Mouse (Mus musculus) midbrain, postnatal 0 days (tissue): ENCODE measurements around the gene Otulin. TPM values are rescaled to one million over a fixed set of nuclear protein-coding genes. Genes with fewer than 3 reads are reported as not detected.

Source experiments
- ATAC-seq: fragments of 200-750 bp; cut with Nextera tagmentation; 2 replicates; pipeline ENCODE4 v1.8.0; 2017; ENCODE audit warnings: moderate number of reproducible peaks, mild to moderate bottlenecking, moderate TSS enrichment, moderate library complexity; ENCODE audit not compliant: low FRiP score
- DNase-seq: peaks from one replicate; pipeline ENCODE4 v3.0.0-alpha.2; 2015; ENCODE audit warnings: low spot score
- H3K27ac ChIP-seq: fragments of 300-500 bp; sonication (generic); 2 replicates; pipeline ENCODE4 v1.5.1; 2014; ENCODE audit warnings: low read depth, mild to moderate bottlenecking, low read length, mixed read lengths
- H3K27me3 ChIP-seq: fragments of 300-500 bp; sonication (generic); 2 replicates; pipeline ENCODE4 v1.6.1; 2014; ENCODE audit warnings: low read length, control low read depth, mixed read lengths; ENCODE audit not compliant: insufficient read depth
- H3K36me3 ChIP-seq: fragments of 300-500 bp; sonication (generic); 2 replicates; pipeline ENCODE4 v1.6.1; 2014; ENCODE audit warnings: low read length, control low read depth, mixed read lengths; ENCODE audit not compliant: insufficient read depth
- H3K4me1 ChIP-seq: fragments of 300-500 bp; sonication (generic); 2 replicates; pipeline ENCODE4 v1.6.1; 2014; ENCODE audit warnings: mild to moderate bottlenecking, control low read depth, antibody characterized with exemption, low read length, mixed read lengths; ENCODE audit not compliant: insufficient read depth
- H3K4me2 ChIP-seq: fragments of 300-500 bp; sonication (generic); 2 replicates; pipeline ENCODE4 v1.6.1; 2014; ENCODE audit warnings: low read depth, mild to moderate bottlenecking, low read length, mixed read lengths; ENCODE audit not compliant: poor library complexity, severe bottlenecking
- H3K4me3 ChIP-seq: fragments of 300-500 bp; sonication (generic); 2 replicates; pipeline ENCODE4 v1.5.1; 2014; ENCODE audit warnings: low read depth, mild to moderate bottlenecking, low read length, moderate library complexity
- H3K9ac ChIP-seq: fragments of 300-500 bp; sonication (generic); replicated peaks from 2 replicates; pipeline ENCODE4 v1.6.1; 2014; ENCODE audit warnings: mild to moderate bottlenecking, low read length, moderate library complexity, mixed read lengths; ENCODE audit not compliant: poor library complexity, severe bottlenecking
- H3K9me3 ChIP-seq: fragments of 300-500 bp; sonication (generic); 2 replicates; pipeline ENCODE4 v1.6.1; 2016; ENCODE audit warnings: low read length, control low read depth
- CTCF ChIP-seq: IDR thresholded peaks from 2 replicates; pipeline ENCODE4 v1.5.1; 2016; ENCODE audit warnings: antibody characterized with exemption, mild to moderate bottlenecking
- WGBS: fragments of 180-500 bp; shearing (Covaris S2); extraction: QIAGEN DNeasy Blood & Tissue Kit; methylation state at CpG from one replicate; pipeline ENCODE4 v1.1.7; 2014; 5-methylcytosine and 5-hydroxymethylcytosine counted together
- polyA plus RNA-seq: library from polyadenylated mRNA; unstranded; fragments of >200 nt; fragmentation: Nextera tagmentation; extraction: Ambion mirVana; gene quantifications from 2 replicates; pipeline ENCODE4 v1.2.1, GENCODE M21; 2015
- total RNA-seq: library from RNA; depleted of rRNA; stranded (reverse); fragments of >200 nt; gene quantifications from 2 replicates; pipeline ENCODE4 v1.2.3, GENCODE M21; 2014

Otulin gene
- total and polyA plus RNA-seq, 2 experiments from 2014 or later: 17.8 to 23.9 TPM

GRCm38 (mm10) chr15:27661696-27662095, 31.2 kb upstream of the Otulin start:
- H3K9ac ChIP-seq: no peak overlapping the region
- TF ChIP-seq CTCF: no peak
- H3K4me2 ChIP-seq: no peak overlapping the region
- WGBS: 98% methylated on average over 6 of the region's 6 CpGs
- no peaks in the 10 kb centered on the region for H3K27me3 ChIP-seq
- no peak overlapping the region for H3K4me3 ChIP-seq
- no peaks in the 10 kb centered on the region for H3K4me1 ChIP-seq
- no peak overlapping the region for H3K27ac ChIP-seq
- no peak for DNase-seq
- no peaks in the 10 kb centered on the region for H3K36me3 ChIP-seq
- no peak for ATAC-seq
- H3K9me3 ChIP-seq: no peaks in the 10 kb centered on the region

- WGBS: 41% methylated on average over 17 of the region's 17 CpGs
- Histone ChIP-seq H3K9me3 (no peaks in the 10 kb centered on the region), H3K36me3 (no peaks in the 10 kb centered on the region), H3K9ac (no peak overlapping the region), H3K4me2 (no peak overlapping the region), H3K27ac (no peak overlapping the region), H3K4me1 (no peaks in the 10 kb centered on the region), H3K4me3 (no peak overlapping the region), H3K27me3 (no peaks in the 10 kb centered on the region)
- ATAC-seq (no peak; the same call in 1 of the 2 replicates), DNase-seq (peak; percentile 90)
- TF ChIP-seq CTCF: peak; percentile 91
These were observed 29.2 kb upstream of the Otulin start for GRCm38 (mm10) chr15:27659592-27660244.

- Histone ChIP-seq H3K9ac (no peak overlapping the region), H3K27ac (no peak overlapping the region), H3K4me3 (no peak overlapping the region), H3K9me3 (no peaks in the 10 kb centered on the region), H3K4me2 (no peak overlapping the region), H3K27me3 (no peaks in the 10 kb centered on the region), H3K4me1 (no peaks in the 10 kb centered on the region), H3K36me3 (no peaks in the 10 kb centered on the region)
- 85% methylated on average over 5 of the region's 5 CpGs for WGBS
- DNase-seq (no peak), ATAC-seq (no peak)
- no peak for TF ChIP-seq CTCF
These were observed 28.6 kb upstream of the Otulin start for GRCm38 (mm10) chr15:27659143-27659542.

- Histone ChIP-seq H3K9me3 (no peaks in the 10 kb centered on the region), H3K4me1 (no peaks in the 10 kb centered on the region), H3K27me3 (no peaks in the 10 kb centered on the region), H3K9ac (no peak overlapping the region), H3K4me2 (no peak overlapping the region), H3K4me3 (no peak overlapping the region), H3K36me3 (no peaks in the 10 kb centered on the region), H3K27ac (no peak overlapping the region)
- ATAC-seq: no peak
- no peak for TF ChIP-seq CTCF
- 95% methylated on average over 4 of the region's 4 CpGs for WGBS
- DNase-seq: no peak
These were observed 27.9 kb upstream of the Otulin start for GRCm38 (mm10) chr15:27658356-27658755.

GRCm38 (mm10) chr15:27657866-27658265, 27.4 kb upstream of the Otulin start:
- 95% methylated on average over 10 of the region's 10 CpGs for WGBS
- H3K4me3 ChIP-seq: no peak overlapping the region
- H3K27ac ChIP-seq: no peak overlapping the region
- H3K4me2 ChIP-seq: no peak overlapping the region
- H3K9ac ChIP-seq: no peak overlapping the region
- no peaks in the 10 kb centered on the region for H3K36me3 ChIP-seq
- TF ChIP-seq CTCF: no peak
- H3K27me3 ChIP-seq: no peaks in the 10 kb centered on the region
- no peak for ATAC-seq
- no peak for DNase-seq
- no peaks in the 10 kb centered on the region for H3K9me3 ChIP-seq
- no peaks in the 10 kb centered on the region for H3K4me1 ChIP-seq

- DNase-seq (no peak), ATAC-seq (no peak)
- no peak for TF ChIP-seq CTCF
- Histone ChIP-seq H3K4me3 (no peak overlapping the region), H3K27me3 (no peaks in the 10 kb centered on the region), H3K4me2 (no peak overlapping the region), H3K36me3 (no peaks in the 10 kb centered on the region), H3K27ac (no peak overlapping the region), H3K9ac (no peak overlapping the region), H3K9me3 (no peaks in the 10 kb centered on the region), H3K4me1 (no peaks in the 10 kb centered on the region)
- WGBS: 83% methylated on average over 9 of the region's 9 CpGs
These were observed 26.1 kb upstream of the Otulin start for GRCm38 (mm10) chr15:27656626-27657025.
